Mouse (Mus musculus) ES-E14 (cell line): ENCODE data around the gene Adpgk.

ENCODE experiments used
- ZC3H11A ChIP-seq: IDR thresholded peaks from 2 replicates; pipeline ENCODE4 v1.6.1; 2012; ENCODE audit warnings: low read depth, mild to moderate bottlenecking, inconsistent platforms, low read length, borderline replicate concordance
- ZNF384 ChIP-seq: IDR thresholded peaks from 2 replicates; pipeline ENCODE4 v1.6.1; 2012; ENCODE audit warnings: low read depth, low read length, inconsistent platforms

DNA sequence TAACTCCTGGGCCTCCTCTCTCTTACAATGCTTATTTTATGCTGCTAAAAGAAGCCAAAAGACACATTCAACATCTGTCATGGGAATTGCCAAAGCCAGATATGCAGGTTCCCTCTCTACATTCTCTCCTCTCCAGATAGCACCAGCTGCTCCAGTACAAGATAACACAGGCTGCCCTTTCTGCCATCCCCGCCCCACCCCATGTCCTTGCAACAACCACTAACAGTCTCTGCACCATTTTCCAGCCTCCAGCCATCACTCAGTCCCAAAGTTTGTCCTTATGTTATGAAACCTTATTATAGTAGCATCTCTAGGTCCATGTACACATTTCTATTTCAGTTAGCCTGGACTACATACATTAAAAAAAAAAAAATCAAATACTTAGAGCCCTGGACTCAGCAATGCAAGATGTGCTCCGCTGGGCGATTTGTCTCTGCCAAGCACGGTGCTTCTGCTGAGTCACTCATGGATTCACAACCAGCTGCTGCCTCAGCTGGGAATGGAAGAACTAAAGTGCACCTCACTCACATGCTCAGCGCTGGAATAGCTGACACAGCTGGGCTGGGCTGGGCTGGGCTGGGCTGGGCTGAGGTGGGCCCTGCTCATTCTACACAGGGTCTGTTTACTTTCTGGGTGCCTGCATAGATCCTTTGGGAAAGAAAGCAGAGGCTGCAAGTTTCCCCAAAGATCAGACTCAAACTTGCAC, 36.5 kb upstream of the Adpgk start:
- TF ChIP-seq ZNF384 (no peak), ZC3H11A (no peak)
